Mouse (Mus musculus) liver, embryonic 14.5 days (tissue): ENCODE measurements at regions not wholly inside any gene's neighbourhood (a gene's known extent, or its start where the extent isn't known, plus 50 kb on each side); places are given as distances from the start of the nearest gene placed in this dataset.

ENCODE experiments used
- CTCF ChIP-seq: IDR thresholded peaks from 2 replicates; pipeline ENCODE4 v1.5.1; 2016; ENCODE audit warnings: antibody characterized with exemption, low read depth, control low read depth
- EP300 ChIP-seq: IDR thresholded peaks from 2 replicates; pipeline ENCODE4 v1.6.1; 2016; ENCODE audit warnings: antibody characterized with exemption, low read depth

DNA sequence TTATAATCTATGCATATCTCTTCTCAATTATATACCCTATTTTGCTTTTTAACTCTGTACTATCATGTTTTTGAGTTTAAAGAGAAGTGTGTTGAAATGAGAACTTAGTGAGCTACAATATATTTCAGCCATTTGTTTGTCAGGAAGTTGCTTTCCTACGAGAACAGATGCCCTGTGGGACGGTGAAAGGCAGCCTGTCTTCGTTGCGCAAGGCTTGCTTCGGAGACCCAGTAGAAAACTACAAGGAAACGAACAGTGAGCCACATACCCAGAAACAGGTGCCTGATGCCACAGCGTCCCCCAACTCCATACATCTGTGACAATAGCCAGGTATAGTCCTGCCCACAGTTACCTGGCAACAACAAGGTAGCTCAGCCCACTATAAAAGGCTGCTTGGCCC, 1377.7 kb upstream of the Cdh8 start:
- no peak for TF ChIP-seq CTCF
- TF ChIP-seq EP300: no peak
